Mouse (Mus musculus) thymus, adult 18-20 months (tissue): ENCODE results near the gene Klhl8.

Experiments used
- DNase-seq, 2 experiments: peaks; one replicate each; pipeline ENCODE4 v3.0.0; 2022; ENCODE audit warnings: mixed read lengths in 2 of 2

Gene Klhl8

DNA sequence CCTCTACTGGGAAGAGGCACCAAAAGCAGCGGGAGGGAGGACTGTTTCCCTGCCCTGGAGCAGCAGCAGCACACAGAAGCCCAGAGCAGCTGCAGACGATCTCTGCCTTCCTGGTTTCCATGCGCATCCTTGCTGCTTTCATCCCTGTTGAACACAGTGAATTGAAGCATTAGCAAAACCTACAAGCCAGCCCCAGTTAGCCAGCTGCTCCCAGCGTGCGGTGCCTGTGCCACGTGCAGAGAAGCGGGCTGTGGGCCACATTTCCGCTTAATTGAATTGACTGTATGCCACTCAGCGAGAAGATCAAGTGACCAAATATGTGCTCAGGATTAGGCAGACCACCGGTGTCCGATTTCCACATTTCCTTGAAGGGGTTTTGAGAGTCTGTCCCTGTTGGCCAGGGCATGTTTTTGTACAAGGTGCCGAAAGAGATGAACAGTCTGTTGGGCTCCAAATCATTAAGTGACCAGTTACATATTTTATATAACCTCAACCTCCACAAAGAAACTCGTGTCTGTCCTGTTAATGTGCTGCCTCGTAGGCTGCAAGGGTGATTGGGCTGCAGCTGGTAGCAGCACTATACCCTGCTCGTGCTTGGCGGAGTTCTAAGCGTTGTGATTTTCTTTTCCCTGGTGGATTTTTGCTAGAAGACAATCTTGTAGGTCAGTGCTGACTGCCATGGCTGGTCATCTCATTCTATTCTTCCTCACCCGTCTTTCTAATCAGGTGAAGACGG, 65.5 kb downstream of the Klhl8 start:
- DNase-seq: no peak

- DNase-seq: peak in 1 of 2 experiments; percentile 40
Observed at GRCm38 (mm10) chr5:103843938-103844337, 67.1 kb downstream of the Klhl8 start.

GRCm38 (mm10) chr5:103839265-103839626, 71.8 kb downstream of the Klhl8 start:
- DNase-seq: no peak

- DNase-seq: no peak
Observed at GRCm38 (mm10) chr5:103838550-103839264, 72.4 kb downstream of the Klhl8 start.

DNA sequence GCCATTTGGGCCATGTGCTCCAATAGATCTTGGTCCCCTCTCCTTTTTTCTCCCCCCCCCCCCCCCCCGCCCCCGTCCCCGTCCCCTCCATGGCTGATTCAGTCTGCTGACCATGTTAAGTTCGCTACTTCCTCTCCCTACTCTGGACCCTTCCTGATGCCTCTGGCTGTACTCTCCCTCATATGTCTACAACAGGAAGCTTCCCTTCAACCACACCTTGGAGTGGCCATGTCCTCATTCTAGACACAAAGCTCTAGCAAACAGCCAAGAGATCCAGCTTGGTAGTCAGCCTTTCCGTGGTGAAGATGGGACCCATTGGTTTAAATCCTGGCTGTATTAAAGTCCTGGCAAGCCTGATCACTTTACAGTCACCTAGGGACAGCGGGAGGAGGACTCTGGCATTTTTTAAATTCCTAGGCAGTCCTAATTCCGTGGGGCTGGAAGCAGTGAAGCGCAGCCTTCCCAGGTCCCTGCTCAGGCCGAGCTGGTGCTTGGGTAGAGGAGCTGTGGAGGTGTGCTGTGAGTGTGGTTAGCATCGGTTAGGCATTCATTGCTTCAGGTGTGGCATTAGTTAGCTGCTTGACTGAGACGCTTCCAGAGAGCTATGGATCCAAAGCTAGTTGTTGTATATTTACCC, 74.8 kb downstream of the Klhl8 start:
- DNase-seq: no peak

DNA sequence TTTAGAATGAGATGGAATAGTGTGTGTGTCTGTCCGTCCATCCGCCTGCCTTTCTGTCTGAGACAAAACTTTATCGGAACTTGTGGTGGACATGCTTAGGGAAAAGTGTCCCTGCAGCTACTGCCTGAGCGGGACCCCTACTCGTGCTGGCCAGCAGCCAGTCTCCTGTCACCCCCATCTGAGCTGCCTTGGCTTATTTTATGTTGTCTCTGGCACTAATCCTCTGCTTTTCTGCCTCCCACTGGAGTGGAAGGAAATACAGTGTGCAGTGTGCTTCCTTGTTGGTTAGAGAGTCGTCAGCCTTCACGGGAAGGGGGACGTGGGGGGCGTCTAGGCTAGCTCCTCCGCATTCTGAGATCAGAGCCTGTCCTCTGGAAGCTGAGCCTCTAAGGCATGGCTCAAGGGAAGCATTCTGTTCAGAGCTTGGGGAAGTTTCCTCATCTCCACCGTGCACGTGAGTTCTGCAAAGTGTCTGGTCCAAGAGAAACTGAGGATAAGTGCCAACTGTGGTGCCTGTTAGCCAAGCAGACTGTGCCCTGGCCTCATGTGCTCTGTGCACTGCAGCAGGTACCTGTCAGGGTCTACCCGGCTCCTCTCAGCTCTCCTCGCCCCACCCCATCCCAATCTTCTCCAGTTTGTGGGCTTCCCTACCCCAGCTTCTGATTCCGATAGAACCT, 75.5 kb downstream of the Klhl8 start:
- no peak for DNase-seq

DNA sequence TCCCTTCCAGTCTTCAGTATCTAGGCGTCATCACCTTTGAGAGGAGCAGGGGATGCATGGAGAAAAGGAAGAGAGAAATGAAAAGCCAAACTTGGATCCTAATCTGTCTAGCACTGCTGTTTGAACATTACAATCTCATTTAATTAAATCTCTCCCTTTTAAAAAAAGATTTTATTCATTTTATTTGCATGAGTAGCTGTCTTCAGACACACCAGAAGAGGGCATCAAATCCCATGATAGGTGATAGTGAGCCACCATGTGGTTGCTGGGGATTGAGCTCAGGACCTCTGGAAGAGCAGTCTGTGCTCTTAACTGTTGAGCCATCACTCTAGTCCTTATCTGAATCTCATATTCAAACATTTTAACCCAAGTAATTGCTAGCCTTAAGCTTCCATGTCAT, 80.2 kb downstream of the Klhl8 start:
- DNase-seq: no peak

- DNase-seq: no peak
Observed at GRCm38 (mm10) chr5:103829158-103829557, 81.9 kb downstream of the Klhl8 start.

- no peak for DNase-seq
Observed at GRCm38 (mm10) chr5:103828729-103829128, 82.3 kb downstream of the Klhl8 start.

- no peak for DNase-seq
Observed at GRCm38 (mm10) chr5:103828304-103828703, 82.8 kb downstream of the Klhl8 start.

DNA sequence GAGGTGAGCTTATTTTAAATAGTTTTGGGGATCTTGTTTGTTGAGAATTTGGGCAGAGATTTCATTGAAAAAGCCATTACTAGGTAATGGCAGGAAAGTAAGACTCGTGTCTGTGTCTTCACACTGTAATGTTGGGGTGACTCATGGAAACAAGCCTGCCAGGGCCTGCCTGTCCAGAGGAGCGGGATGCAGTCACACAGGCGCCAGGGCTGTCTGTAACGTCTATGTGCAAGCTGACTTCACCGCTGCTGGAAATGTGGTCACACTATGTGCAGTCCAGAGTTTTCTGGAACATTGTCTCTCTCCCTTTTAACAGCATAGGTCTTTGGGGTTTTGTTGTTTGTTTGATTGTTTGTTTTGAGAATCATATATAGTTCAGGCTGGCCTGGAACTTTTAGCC, 88.1 kb downstream of the Klhl8 start:
- no peak for DNase-seq

GRCm38 (mm10) chr5:103821500-103822298, 89.4 kb downstream of the Klhl8 start:
- DNase-seq: peak; percentile 20 to 65

- DNase-seq: no peak
Observed at GRCm38 (mm10) chr5:103821062-103821461, 90.0 kb downstream of the Klhl8 start.

- no peak for DNase-seq
Observed at GRCm38 (mm10) chr5:103819674-103820073, 91.4 kb downstream of the Klhl8 start.

DNA sequence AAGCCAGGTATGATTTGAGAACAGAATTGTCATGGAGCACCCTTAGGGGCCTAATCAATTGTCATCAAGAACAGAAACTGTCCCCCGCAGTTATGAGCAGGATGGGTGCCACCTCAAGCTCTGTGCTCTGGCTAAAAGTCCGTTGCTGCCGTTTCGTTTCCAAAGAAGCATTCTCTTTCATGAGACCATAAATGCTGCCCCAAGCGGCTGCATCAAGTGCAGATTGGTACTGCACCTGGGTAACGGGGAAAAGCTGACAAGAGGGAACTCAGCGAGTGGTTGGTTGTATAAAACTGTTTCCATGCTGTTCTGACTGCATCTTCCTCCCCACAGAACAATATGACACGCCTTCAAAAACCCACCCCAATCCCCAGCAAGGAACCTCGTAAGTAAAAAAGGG, 92.5 kb downstream of the Klhl8 start:
- DNase-seq: no peak

DNA sequence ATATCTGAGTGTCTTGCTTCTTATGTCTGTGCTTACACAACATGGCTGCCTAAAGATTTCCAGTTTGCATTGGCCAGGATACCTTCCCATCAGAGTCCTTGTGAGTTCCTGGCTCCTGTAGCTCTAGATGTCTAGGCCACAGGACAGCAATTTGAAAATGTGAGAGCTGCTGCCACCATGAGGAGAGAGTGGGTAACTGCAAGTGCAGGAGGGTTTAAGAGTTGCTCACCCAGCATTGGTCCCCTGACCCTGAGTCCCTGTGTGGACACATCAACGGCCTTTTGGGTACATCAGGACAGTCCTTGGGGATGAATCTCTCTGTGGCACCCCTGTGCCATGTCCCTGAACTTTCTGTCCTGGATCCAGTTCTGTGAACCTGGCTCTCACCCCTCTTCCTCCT, 93.3 kb downstream of the Klhl8 start:
- peak; percentile 52 to 66 for DNase-seq

DNA sequence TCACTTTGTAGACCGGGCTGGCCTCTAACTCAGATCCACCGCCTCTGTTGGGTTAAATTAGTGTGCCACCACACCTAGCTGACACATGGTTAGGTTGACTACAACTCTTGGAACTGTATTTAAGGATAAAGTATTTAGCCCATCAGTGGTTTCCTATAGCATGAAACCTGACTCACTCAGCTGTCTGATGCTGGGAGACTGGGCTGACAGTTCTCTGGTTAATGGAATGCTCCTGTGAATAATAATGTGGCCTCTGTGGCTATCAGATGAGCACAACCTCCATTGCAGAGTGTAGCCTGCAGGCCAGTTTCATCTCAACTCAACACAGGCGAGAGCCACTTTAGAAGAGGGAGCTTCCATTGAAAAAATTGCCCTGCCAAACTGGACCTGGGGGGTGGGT, 94.3 kb downstream of the Klhl8 start:
- no peak for DNase-seq

GRCm38 (mm10) chr5:103815249-103815617, 95.8 kb downstream of the Klhl8 start:
- DNase-seq: no peak

DNA sequence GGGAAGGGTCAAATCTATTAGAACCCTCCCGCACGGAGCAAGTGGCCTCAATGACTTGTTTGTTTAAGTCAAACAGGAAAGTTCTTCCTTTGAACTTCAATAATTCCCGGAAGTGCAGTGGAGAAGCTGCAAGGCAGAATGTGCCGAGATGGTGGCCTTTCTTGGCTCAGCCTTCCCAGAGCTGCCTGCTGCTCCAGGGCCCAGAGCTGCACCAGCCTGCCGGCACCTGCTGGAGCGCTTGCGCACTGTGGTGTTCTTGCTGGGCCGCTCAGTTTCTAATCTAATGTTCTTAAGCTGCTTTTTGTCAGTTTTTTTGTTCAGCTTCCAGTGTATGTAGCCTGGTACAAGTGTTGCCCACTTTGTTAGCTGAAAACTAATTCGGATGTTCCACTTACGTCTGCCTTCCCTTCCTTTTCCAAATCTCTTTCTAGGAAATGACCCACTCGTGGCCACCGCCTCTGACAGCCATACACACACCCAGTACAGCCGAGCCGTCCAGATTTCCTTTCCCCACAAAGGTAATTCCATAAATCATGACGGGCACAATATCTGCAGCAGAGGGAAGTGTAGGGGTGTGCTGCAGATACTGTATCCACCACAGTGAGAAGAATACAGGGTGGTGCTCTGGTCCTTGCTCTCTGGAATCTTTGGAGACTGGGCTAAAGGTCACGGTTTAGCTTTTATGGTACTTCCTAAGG, 96.4 kb downstream of the Klhl8 start:
- DNase-seq: no peak

- DNase-seq: no peak
Observed at GRCm38 (mm10) chr5:103813997-103814542, 97.0 kb downstream of the Klhl8 start.

- DNase-seq: no peak
Observed at GRCm38 (mm10) chr5:103813291-103813690, 97.8 kb downstream of the Klhl8 start.
